ENCODE assay signal across 12 mouse cellular contexts in the genomic region with DNA sequence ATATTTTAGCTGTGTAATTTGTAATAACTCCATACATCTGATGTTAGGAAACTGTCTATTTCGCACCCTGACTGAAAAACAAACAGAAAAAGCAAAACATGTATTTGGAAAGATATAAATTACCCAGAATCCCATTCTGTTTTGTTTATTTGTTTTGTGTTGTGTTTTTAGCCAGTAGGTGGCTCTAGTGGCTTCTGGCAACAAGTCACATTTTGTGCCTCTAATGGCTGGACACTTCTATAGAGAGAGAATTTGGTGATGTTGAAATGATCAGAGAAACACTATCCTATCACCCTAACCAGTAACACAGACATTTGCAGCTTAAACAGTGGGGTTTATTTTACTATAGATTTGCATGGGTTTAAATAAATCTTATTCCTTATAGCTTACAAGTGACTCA.
DNase-seq lines count a peak whose midpoint lies in the region; ATAC-seq and TF ChIP-seq lines count a peak whose summit lies in the region.
"Had no signal": no experiment of that assay in that cellular context is flagged by ENCODE, and none has a peak within 500 bp of the region (broad histone marks: within the 10 kb centered on the region; RNA-seq: fewer than 3 reads in every experiment).

No protein-coding gene starts in this region.

- H3K27me3 ChIP-seq in forebrain, postnatal 0 days (ENCODE audit: insufficient read depth, low read length) = no peaks in the 10 kb centered on the region
- H3K27me3 ChIP-seq in forebrain, embryonic 14.5 days (replicated peaks; ENCODE audit: control insufficient read depth, insufficient read depth, low read length) = 0 out of 2 replicates have a peak, but pooled peaks cover 9% of the 10 kb centered on the region

- H3K9me3 ChIP-seq in forebrain, postnatal 0 days (ENCODE audit: low read length) = no peaks in the 10 kb centered on the region
- no peaks in the 10 kb centered on the region for H3K9me3 ChIP-seq in forebrain, embryonic 14.5 days (replicated peaks; ENCODE audit: control insufficient read depth, low read length)
- H3K9me3 ChIP-seq: liver, embryonic 13.5 days; midbrain, embryonic 12.5 days had no signal

- H3K36me3 ChIP-seq in forebrain, postnatal 0 days (ENCODE audit: insufficient read depth) = no peaks in the 10 kb centered on the region
- H3K36me3 ChIP-seq in forebrain, embryonic 14.5 days (ENCODE audit: control insufficient read depth, insufficient read depth, low read length) = no peaks in the 10 kb centered on the region
- H3K36me3 ChIP-seq: liver, embryonic 13.5 days; midbrain, embryonic 12.5 days had no signal

- peak; percentile 39 for TF ChIP-seq CTCF in forebrain, postnatal 0 days (IDR thresholded peaks at IDR 0.05; ENCODE audit: low read depth)
- peak; percentile 69 for TF ChIP-seq CTCF in layer of hippocampus, adult 2 months (conservative IDR thresholded peaks at IDR 0.05)

- no peak overlapping the region for H3K4me3 ChIP-seq in forebrain, postnatal 0 days (ENCODE audit: low read depth, low read length)
- no peak overlapping the region for H3K4me3 ChIP-seq in forebrain, embryonic 14.5 days (ENCODE audit: low read depth, low read length)
- H3K4me3 ChIP-seq in layer of hippocampus, adult 2 months = no peak overlapping the region
- H3K4me3 ChIP-seq: liver, embryonic 13.5 days; midbrain, embryonic 12.5 days had no signal

- no peak overlapping the region for H3K27ac ChIP-seq in forebrain, postnatal 0 days (ENCODE audit: low read depth, low read length)
- no peak overlapping the region for H3K27ac ChIP-seq in forebrain, embryonic 14.5 days (ENCODE audit: low read depth, low read length)
- no peak overlapping the region for H3K27ac ChIP-seq in layer of hippocampus, adult 2 months
- H3K27ac ChIP-seq: liver, embryonic 13.5 days; midbrain, embryonic 12.5 days had no signal

- H3K4me1 ChIP-seq in forebrain, postnatal 0 days (ENCODE audit: insufficient read depth) = peaks cover 4% of the 10 kb centered on the region; the same call in 1 of the 2 replicates
- H3K4me1 ChIP-seq in forebrain, embryonic 14.5 days (ENCODE audit: control insufficient read depth, insufficient read depth, low read length) = peaks cover 5% of the 10 kb centered on the region; the same call in 1 of the 2 replicates
- H3K4me1 ChIP-seq: liver, embryonic 13.5 days; midbrain, embryonic 12.5 days had no signal

- no peak for ATAC-seq in forebrain, postnatal 0 days
- ATAC-seq in forebrain, embryonic 14.5 days = no peak
- ATAC-seq: forebrain, embryonic 16.5 days had no signal

- no peak overlapping the region for H3K4me2 ChIP-seq in forebrain, postnatal 0 days (ENCODE audit: low read depth)
- no peak overlapping the region for H3K4me2 ChIP-seq in forebrain, embryonic 14.5 days (ENCODE audit: low read length)
- H3K4me2 ChIP-seq: liver, embryonic 13.5 days; midbrain, embryonic 12.5 days had no signal

- WGBS in forebrain, postnatal 0 days = 87% methylated on average over 1 of the region's 1 CpGs
- WGBS in forebrain, embryonic 14.5 days = 88% methylated on average over 1 of the region's 1 CpGs

- H3K9ac ChIP-seq in forebrain, postnatal 0 days = no peak overlapping the region
- no peak overlapping the region for H3K9ac ChIP-seq in forebrain, embryonic 14.5 days (ENCODE audit: low read length)
- H3K9ac ChIP-seq: liver, embryonic 13.5 days; midbrain, embryonic 12.5 days had no signal

- peak; percentile 20 for DNase-seq in forebrain, postnatal 0 days
- no peak for DNase-seq in forebrain, embryonic 14.5 days (ENCODE audit: low spot score)
- no peak for DNase-seq in layer of hippocampus, adult 2 months (ENCODE audit: low spot score in 2 of 2)
- no peak for DNase-seq in layer of hippocampus, postnatal 10 days (ENCODE audit: low spot score in 2 of 2)
- DNase-seq in retina, postnatal 1 day = peak; percentile 36
- no peak for DNase-seq in retina, embryonic 14.5 days (ENCODE audit: low spot score)
- no peak for DNase-seq in ovary, postnatal 14 days (ENCODE audit: low spot score)
- DNase-seq: kidney, postnatal 25 days; liver, embryonic 13.5 days; lung, postnatal 14 days had no signal

Comparison
In these comparisons a context has a peak if more than half of its experiments do, and no peak if none do; other contexts are left out.
1. DNase-seq: peak in forebrain, postnatal 0 days (single experiment) and retina, postnatal 1 day (single experiment); none in forebrain, embryonic 14.5 days (single experiment), layer of hippocampus, adult 2 months (0 of 2), layer of hippocampus, postnatal 10 days (0 of 2), retina, embryonic 14.5 days (single experiment) and ovary, postnatal 14 days (single experiment).